Mouse (Mus musculus) liver, embryonic 13.5 days (tissue): ENCODE results near the gene Aph1a. TPM values are rescaled to one million over a fixed set of nuclear protein-coding genes. Genes with fewer than 3 reads are reported as not detected.
"Not testable (repeated sequence)": the region's sequence is repeated elsewhere in the genome, so short reads cannot be mapped to it uniquely, and the experiment has no call there.

ENCODE experiments used
- ATAC-seq: fragments of 200-750 bp; cut with Nextera tagmentation; 2 replicates; pipeline ENCODE4 v1.8.0; 2017; ENCODE audit warnings: low read depth, mild to moderate bottlenecking, moderate number of reproducible peaks, moderate library complexity
- DNase-seq: peaks from one replicate; pipeline ENCODE4 v3.0.0; 2022
- H3K27ac ChIP-seq: fragments of 300-500 bp; sonication (generic); 2 replicates; pipeline ENCODE4 v1.5.1; 2015; ENCODE audit warnings: moderate library complexity, mild to moderate bottlenecking, inconsistent platforms
- H3K27me3 ChIP-seq: fragments of 300-500 bp; sonication (generic); 2 replicates; pipeline ENCODE4 v1.6.1; 2015; ENCODE audit warnings: mild to moderate bottlenecking, inconsistent platforms
- H3K36me3 ChIP-seq: fragments of 300-500 bp; sonication (generic); 2 replicates; pipeline ENCODE4 v1.6.1; 2015; ENCODE audit warnings: mild to moderate bottlenecking, inconsistent platforms
- H3K4me1 ChIP-seq: fragments of 300-500 bp; sonication (generic); replicated peaks from 2 replicates; pipeline ENCODE4 v1.6.1; 2015; ENCODE audit warnings: inconsistent platforms
- H3K4me2 ChIP-seq: fragments of 300-500 bp; sonication (generic); 2 replicates; pipeline ENCODE4 v1.6.1; 2015; ENCODE audit warnings: inconsistent platforms, mild to moderate bottlenecking, moderate library complexity
- H3K4me3 ChIP-seq: fragments of 300-500 bp; sonication (generic); replicated peaks from 2 replicates; pipeline ENCODE4 v1.5.1; 2015; ENCODE audit warnings: mild to moderate bottlenecking, inconsistent platforms
- H3K9ac ChIP-seq: fragments of 300-500 bp; sonication (generic); 2 replicates; pipeline ENCODE4 v1.6.1; 2015; ENCODE audit warnings: mild to moderate bottlenecking, inconsistent platforms
- H3K9me3 ChIP-seq: fragments of 300-500 bp; sonication (generic); replicated peaks from 2 replicates; pipeline ENCODE4 v1.6.1; 2016; ENCODE audit warnings: inconsistent platforms
- WGBS: fragments of 180-500 bp; shearing (Covaris S2); methylation state at CpG from one replicate; pipeline ENCODE4 v1.1.7; 2015; ENCODE audit not compliant: insufficient replicate concordance; 5-methylcytosine and 5-hydroxymethylcytosine counted together
- polyA plus RNA-seq: library from polyadenylated mRNA; unstranded; fragments of >200 nt; fragmentation: Nextera tagmentation; extraction: Ambion mirVana; gene quantifications from 2 replicates; pipeline ENCODE4 v1.2.1, GENCODE M21; 2015

Aph1a gene
- polyA plus RNA-seq, 1 experiment from 2014 or later: 17.1 TPM

DNA sequence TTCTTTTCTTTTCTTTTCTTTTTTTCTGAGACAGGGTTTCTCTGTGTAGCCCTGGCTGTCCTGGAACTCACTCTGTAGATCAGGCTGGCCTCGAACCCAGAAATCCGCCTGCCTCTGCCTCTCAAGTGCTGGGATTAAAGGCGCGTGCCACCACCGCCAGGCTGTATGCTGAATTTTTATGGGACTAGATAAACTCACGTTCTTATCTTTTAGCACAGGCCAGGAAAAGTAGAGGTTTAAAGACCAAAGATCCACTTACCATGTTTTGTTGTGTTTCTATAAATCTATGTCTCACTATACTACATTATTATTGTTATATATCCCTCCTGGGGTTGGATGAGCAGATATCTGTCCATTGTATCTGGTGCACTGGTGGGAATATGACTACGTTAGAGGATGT is 29.7 kb downstream of the Aph1a start:
- ATAC-seq: not testable (repeated sequence)
- WGBS: 61% methylated on average over 7 of the region's 7 CpGs

DNA sequence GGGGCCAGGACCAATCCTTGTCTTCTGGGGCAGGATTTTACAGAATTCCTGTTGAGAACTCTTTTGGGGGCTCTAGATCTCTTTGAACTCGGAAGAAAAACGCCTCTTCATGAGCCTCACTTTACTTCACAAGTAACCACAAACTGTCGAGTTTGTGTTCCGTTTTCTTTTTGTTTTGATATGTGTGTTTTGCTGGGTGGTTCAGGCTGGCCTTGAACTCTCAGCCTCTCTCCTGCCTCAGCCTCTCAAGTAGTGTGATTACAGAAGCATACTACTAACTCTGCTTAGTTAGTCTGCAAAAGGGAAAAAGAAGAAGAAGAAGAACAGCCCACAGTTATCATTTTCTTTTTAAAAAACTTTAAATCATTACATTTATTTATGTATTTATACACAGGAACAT is 30.4 kb downstream of the Aph1a start:
- no peak for ATAC-seq
- Histone ChIP-seq H3K4me1 (peaks cover 8% of the 10 kb centered on the region), H3K4me3 (no peak overlapping the region), H3K36me3 (no peaks in the 10 kb centered on the region), H3K27me3 (no peaks in the 10 kb centered on the region; the same call in 1 of the 2 replicates), H3K9me3 (no peaks in the 10 kb centered on the region), H3K4me2 (no peak overlapping the region), H3K27ac (no peak overlapping the region), H3K9ac (no peak overlapping the region)
- no peak for DNase-seq
- whole genome bisulfite sequencing: 32% methylated on average over 4 of the region's 4 CpGs

More for the DNA sequence above, 29.7 kb downstream of the Aph1a start:
- not testable (repeated sequence) for H3K9me3 ChIP-seq, H3K27me3 ChIP-seq, H3K36me3 ChIP-seq, DNase-seq, H3K9ac ChIP-seq, H3K27ac ChIP-seq, H3K4me2 ChIP-seq, H3K4me3 ChIP-seq, H3K4me1 ChIP-seq

DNA sequence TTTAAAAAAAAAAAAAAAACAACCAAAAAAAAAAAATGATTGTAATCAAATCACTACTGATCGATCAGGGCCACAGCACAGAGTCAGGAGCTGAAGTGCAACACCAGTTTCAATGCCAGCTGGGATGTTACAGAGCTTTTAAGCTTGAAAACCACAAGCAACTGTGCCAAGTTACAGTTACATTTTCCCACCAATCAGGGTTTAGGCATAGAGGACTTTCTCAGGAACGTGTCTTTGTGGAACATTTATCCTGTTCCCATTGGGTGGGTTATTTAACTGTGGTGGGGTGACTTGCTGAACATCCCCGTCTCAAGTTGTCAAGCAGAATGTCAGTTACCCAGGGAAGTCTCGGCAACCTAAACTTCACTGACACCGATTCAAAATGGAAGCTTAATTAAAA is 31.3 kb downstream of the Aph1a start:
- ATAC-seq (no peak), DNase-seq (no peak)
- 70% methylated on average over 5 of the region's 5 CpGs for WGBS
- Histone ChIP-seq H3K9me3 (no peaks in the 10 kb centered on the region), H3K4me2 (no peak overlapping the region), H3K27me3 (no peaks in the 10 kb centered on the region; the same call in 1 of the 2 replicates), H3K9ac (no peak overlapping the region), H3K4me3 (no peak overlapping the region), H3K27ac (no peak overlapping the region), H3K4me1 (peaks cover 8% of the 10 kb centered on the region), H3K36me3 (no peaks in the 10 kb centered on the region)

DNA sequence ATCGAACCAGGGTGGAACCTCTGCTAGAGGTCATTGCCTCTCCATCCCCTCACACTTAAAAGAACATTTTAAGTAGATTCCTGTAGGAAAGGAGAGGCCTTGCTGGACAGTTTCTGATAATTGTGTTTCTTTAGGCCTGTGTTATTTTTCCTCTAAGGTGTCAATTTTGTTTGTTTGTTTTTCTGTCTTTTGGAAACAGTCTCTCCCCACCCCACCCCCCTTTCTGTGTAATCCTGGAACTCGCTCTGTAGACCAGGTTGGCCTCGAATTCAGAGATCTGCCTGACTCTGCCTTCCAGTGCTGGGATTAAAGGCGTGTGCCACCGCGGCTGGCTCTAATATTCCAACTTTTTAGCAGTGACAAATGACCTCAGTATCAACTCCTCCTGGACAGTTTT is 34.5 kb downstream of the Aph1a start:
- peak overlapping the region; percentile 97 for H3K4me3 ChIP-seq
- ATAC-seq (no peak), DNase-seq (no peak)
- peaks cover 37% of the 10 kb centered on the region for H3K4me1 ChIP-seq
- 43% methylated on average over 6 of the region's 6 CpGs for WGBS
- H3K27ac ChIP-seq: peak overlapping the region; percentile 80
- H3K9ac ChIP-seq: peak overlapping the region; percentile 77
- peaks cover 4% of the 10 kb centered on the region for H3K36me3 ChIP-seq
- peak overlapping the region; percentile 72 for H3K4me2 ChIP-seq
- no peaks in the 10 kb centered on the region for H3K27me3 ChIP-seq
- no peaks in the 10 kb centered on the region for H3K9me3 ChIP-seq

DNA sequence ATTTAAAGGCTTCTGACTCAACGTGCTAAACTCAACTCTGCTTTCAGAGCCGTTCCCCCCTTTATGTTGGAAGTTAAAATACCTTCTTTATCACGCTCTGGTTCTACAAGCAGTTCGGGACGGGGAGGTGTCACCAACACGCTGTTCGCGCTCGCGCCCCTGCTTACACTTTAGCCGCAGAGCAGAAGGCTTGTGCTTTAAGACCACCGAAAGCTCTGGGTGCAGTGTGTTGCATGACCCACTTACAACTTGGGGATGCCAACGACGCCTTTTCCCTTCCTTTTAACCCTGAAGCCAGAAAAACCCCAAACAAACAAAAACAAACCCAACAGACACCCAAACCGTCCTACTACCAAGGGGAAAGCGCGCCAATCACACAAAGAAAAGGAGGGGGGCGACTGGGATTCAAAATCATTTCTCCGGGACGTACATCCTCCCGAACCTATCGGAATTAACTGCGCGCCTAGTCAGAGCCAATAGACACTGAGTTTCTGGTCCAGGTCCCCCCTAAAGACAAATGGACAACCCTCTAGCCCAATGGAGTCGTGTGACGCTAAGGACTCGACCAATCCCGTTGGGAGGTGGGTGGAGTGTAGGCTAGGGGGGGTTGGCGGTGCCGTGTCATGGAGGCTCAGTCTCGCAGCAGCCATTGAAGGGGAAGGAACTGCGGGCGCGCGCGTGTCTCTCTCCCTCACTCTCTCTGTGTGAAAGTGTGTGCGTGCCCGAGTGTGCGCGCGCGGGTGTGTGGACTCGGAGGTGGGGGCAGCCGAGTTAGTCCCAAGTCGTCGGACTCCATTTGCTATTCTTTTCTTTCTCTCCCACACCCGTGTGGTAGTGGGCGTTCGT is 35.1 kb downstream of the Aph1a start, which contains the start of gene Anp32e:
Gene Anp32e (plus strand): TSS at position 589 of the 846 bp plus-strand sequence.
- peak; percentile 99 for ATAC-seq
- H3K9me3 ChIP-seq: no peaks in the 10 kb centered on the region
- peak; percentile 96 for DNase-seq

DNA sequence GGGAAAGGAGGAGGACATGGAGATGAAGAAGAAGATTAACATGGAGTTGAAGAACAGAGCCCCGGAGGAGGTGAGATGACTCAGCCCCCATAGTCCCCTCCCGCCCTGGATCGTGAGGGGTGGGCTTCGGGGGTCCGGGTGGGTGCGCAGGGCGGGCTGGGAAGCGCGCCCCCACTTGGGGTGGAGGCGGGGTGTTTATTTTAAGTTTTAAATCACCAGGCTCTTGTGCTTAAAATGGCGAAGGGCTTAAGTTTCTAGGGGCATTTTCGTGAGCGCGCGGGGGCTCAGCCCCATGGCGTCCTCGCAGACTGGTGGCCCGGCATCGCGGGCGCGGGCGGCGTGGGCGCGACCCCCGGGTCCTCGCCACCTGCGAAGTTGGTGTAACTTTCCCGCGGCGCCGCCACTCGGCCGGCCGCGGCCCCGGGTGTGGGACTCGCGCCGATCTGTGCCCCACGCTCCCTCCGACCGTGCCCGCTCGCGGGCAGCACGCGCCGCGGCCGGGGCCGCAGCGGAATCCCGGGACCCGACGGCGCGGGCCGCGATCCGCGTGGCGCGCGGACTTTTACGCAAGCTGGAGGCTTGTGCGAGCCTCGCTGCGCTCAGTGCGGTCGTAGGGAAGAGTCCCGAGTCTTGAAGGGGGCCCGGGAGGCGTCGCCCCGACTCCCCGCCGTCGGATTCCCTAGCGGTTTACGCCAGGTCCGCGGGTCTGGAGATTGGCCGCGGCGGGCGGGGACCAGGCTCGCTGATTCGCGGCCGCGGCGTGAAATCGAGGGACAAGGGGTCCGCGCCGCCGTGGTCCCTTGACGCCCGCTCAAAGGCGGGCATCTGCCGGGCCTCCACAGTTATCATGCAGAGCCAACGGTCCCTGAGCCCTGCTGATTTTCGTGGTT is 36.1 kb downstream of the Aph1a start:
- under 1% methylated on average over 98 of the region's 105 CpGs for WGBS
- no peaks in the 10 kb centered on the region for H3K27me3 ChIP-seq
- peak overlapping the region; percentile 97 for H3K4me3 ChIP-seq
- peak overlapping the region; percentile 85 for H3K4me2 ChIP-seq
- H3K27ac ChIP-seq: peak overlapping the region; percentile 92
- H3K9ac ChIP-seq: peak overlapping the region; percentile 99
- peak; percentile 65 for DNase-seq
- H3K4me1 ChIP-seq: peaks cover 40% of the 10 kb centered on the region
- H3K9me3 ChIP-seq: no peaks in the 10 kb centered on the region
- ATAC-seq: peak; percentile 19
- H3K36me3 ChIP-seq: peaks cover 20% of the 10 kb centered on the region

More for the DNA sequence above, 35.1 kb downstream of the Aph1a start, which contains the start of gene Anp32e:
- Histone ChIP-seq H3K4me3 (peak within 1 kb of the TSS; percentile 97), H3K27me3 (no peaks in the 10 kb centered on the region), H3K9ac (peak within 1 kb of the TSS; percentile 99), H3K27ac (peak within 1 kb of the TSS; percentile 92), H3K4me1 (peaks cover 40% of the 10 kb centered on the region), H3K36me3 (peaks cover 11% of the 10 kb centered on the region), H3K4me2 (peak within 1 kb of the TSS; percentile 85)
- WGBS: under 1% methylated on average over 49 of the region's 49 CpGs

DNA sequence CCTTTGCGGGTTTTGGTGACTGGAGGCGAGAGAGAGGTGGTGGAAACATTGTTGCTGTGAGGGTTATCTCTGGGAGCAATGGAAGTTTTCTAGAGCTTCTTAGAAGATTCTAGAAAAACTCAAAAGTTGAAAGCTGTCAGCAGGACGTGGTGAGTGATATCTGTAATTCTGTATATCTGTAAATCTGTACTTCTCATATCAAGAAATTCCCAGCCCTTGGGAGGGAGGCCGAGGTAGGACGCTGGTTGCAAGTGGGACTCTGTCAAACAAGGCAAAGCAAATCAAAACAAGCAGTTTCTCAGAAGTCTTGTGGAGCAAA is 36.7 kb downstream of the Aph1a start:
- H3K4me1 ChIP-seq: peaks cover 40% of the 10 kb centered on the region
- WGBS: 0% methylated on average over 5 of the region's 5 CpGs
- DNase-seq: no peak
- H3K9ac ChIP-seq: peak overlapping the region; percentile 99
- H3K4me3 ChIP-seq: peak overlapping the region; percentile 97
- peaks cover 26% of the 10 kb centered on the region for H3K36me3 ChIP-seq
- H3K4me2 ChIP-seq: peak overlapping the region; percentile 85
- no peak for ATAC-seq
- H3K27me3 ChIP-seq: no peaks in the 10 kb centered on the region
- no peaks in the 10 kb centered on the region for H3K9me3 ChIP-seq
- peak overlapping the region; percentile 92 for H3K27ac ChIP-seq

DNA sequence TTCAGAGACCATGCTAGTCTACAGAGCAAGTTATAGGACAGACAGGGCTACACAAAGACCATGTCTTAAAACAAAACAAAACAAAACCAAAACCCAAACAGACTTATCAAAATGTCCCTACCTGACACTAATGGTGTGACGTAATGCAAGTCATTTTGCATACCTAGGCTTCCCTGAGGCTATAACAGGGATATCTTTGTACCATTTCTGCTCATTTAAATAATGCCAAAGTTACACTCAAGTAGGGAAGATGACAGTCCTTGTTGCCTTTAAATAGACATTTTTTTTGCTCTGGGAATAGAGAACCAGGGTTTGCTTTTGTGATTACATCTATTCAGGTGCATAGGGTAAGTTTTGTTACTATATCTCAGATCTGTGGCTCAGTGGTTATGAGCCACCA is 37.7 kb downstream of the Aph1a start:
- H3K9me3 ChIP-seq: no peaks in the 10 kb centered on the region
- H3K27ac ChIP-seq: no peak overlapping the region
- peak overlapping the region; percentile 85 for H3K4me2 ChIP-seq
- peaks cover 40% of the 10 kb centered on the region for H3K4me1 ChIP-seq
- 81% methylated on average over 1 of the region's 1 CpGs for whole genome bisulfite sequencing
- no peaks in the 10 kb centered on the region for H3K27me3 ChIP-seq
- no peak for DNase-seq
- peak overlapping the region; percentile 97 for H3K4me3 ChIP-seq
- peaks cover 34% of the 10 kb centered on the region for H3K36me3 ChIP-seq
- peak overlapping the region; percentile 99 for H3K9ac ChIP-seq
- no peak for ATAC-seq

DNA sequence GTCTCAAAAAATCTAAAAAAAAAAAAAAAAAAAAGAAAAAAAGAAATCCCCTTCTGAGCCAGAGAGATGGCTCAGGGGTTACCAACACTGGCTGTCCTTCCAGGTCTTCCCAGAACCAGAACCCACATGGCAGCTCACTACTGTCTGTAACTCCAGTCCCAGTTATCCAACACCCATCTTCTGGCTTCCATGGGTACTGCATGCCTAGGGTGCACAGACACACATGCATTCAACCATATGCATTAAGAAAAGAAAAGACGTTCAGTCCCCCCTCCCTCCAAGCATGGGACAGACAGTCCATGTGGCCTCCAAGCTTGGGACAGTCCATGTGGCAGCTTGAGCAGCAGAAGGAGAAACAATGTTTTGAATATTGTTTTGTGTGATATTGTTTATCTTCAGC is 38.4 kb downstream of the Aph1a start:
- no peak overlapping the region for H3K27ac ChIP-seq
- H3K4me1 ChIP-seq: peaks cover 40% of the 10 kb centered on the region
- DNase-seq: no peak
- 0 out of 2 replicates have a peak overlapping the region, but pooled peaks have one; percentile 30 for H3K9ac ChIP-seq
- no peaks in the 10 kb centered on the region for H3K27me3 ChIP-seq
- H3K9me3 ChIP-seq: no peaks in the 10 kb centered on the region
- H3K36me3 ChIP-seq: peaks cover 41% of the 10 kb centered on the region
- 51% methylated on average over 1 of the region's 1 CpGs for WGBS
- ATAC-seq: no peak
- peak overlapping the region; percentile 85 for H3K4me2 ChIP-seq
- no peak overlapping the region for H3K4me3 ChIP-seq

DNA sequence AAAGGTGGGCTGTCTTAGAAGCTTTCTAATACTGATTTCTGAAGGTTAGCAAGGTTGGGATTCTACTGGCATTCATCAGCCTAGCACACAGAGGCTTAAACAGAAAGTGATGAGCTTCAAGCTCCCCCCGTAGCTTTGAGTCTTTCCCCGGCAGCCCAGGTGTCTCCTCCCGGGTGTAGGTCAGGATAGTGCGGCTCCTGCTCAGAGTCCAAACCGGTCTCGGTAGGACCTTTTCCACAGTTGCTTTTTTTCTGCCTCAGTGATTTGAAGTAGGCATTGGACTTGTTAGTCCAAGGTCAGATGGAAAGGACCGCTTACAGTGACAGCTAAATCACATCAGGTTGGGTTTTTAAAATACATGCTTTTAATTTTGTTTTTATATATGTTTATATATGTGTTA is 38.8 kb downstream of the Aph1a start:
- H3K27ac ChIP-seq: no peak overlapping the region
- no peaks in the 10 kb centered on the region for H3K9me3 ChIP-seq
- H3K4me2 ChIP-seq: peak overlapping the region; percentile 85
- H3K4me1 ChIP-seq: peaks cover 40% of the 10 kb centered on the region
- no peak overlapping the region for H3K4me3 ChIP-seq
- ATAC-seq: no peak
- H3K27me3 ChIP-seq: no peaks in the 10 kb centered on the region
- 90% methylated on average over 7 of the region's 7 CpGs for WGBS
- 0 out of 2 replicates have a peak overlapping the region, but pooled peaks have one; percentile 30 for H3K9ac ChIP-seq
- DNase-seq: no peak
- peaks cover 45% of the 10 kb centered on the region for H3K36me3 ChIP-seq

DNA sequence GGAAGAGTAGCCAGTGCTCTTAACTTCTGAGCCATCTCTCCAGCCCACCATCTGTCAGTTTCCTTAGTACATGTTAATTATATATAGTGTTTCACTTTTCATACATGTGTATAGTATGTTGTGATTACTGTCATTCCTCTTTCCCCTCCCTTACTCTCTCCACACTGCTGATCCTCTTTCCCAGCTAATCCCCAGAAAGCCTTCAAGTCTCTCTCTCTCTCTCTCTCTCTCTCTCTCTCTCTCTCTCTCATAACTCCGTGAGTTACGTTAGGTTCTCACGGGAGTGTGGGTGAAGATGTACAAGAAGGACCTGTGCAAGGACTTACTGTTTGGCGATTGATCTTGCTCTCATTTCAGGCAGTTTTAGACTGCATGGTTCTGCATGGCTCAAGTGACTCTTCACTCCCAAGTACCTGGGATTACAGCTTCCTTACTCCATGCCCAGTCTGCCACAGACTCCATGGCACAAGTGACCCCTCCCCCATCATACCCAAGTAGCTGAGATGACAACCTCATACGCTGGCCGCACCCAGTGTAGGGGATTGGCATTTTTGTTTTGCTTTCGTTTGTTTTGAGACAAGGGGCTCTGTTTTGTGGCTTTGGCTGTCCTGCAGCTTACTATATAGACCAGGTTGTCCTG is 39.5 kb downstream of the Aph1a start:
- 89% methylated on average over 7 of the region's 7 CpGs for WGBS
- Histone ChIP-seq H3K27ac (no peak overlapping the region), H3K9ac (no peak overlapping the region), H3K4me3 (no peak overlapping the region), H3K9me3 (no peaks in the 10 kb centered on the region), H3K36me3 (peaks cover 52% of the 10 kb centered on the region), H3K27me3 (no peaks in the 10 kb centered on the region), H3K4me2 (no peak overlapping the region), H3K4me1 (peaks cover 35% of the 10 kb centered on the region)
- ATAC-seq (no peak), DNase-seq (no peak)
